Comparison of ENCODE assay signal across 23 mouse cellular contexts in genomic region chr16:35502456-35502855, GRCm38 (mm10). TPM values are rescaled to one million over a fixed set of nuclear protein-coding genes. Genes with fewer than 3 reads are reported as not detected.
DNase-seq lines count a peak whose midpoint lies in the region; ATAC-seq lines count a peak whose summit lies in the region.
"Had no signal": no experiment of that assay in that cellular context is flagged by ENCODE, and none has a peak within 500 bp of the region (broad histone marks: within the 10 kb centered on the region; RNA-seq: fewer than 3 reads in every experiment).

No protein-coding gene starts in this region.

- H3K4me3 ChIP-seq in heart, embryonic 16.5 days (ENCODE audit: low read length) = no peak overlapping the region
- H3K4me3 ChIP-seq: forebrain, embryonic 10.5 days; forebrain, embryonic 13.5 days; gastrocnemius, adult 2 months; hindbrain, embryonic 12.5 days; hindbrain, embryonic 15.5 days had no signal

- peaks cover 4% of the 10 kb centered on the region; the same call in 1 of the 2 replicates for H3K9me3 ChIP-seq in heart, embryonic 16.5 days (replicated peaks; ENCODE audit: control insufficient read depth, low read length)
- H3K9me3 ChIP-seq: forebrain, embryonic 13.5 days; hindbrain, embryonic 12.5 days; hindbrain, embryonic 15.5 days had no signal

- no peak overlapping the region for H3K9ac ChIP-seq in heart, embryonic 16.5 days (ENCODE audit: low read length)
- H3K9ac ChIP-seq: forebrain, embryonic 13.5 days; hindbrain, embryonic 12.5 days; hindbrain, embryonic 15.5 days had no signal

- DNase-seq in cerebellum, postnatal 10 days = peak; percentile 17 to 26
- DNase-seq in cerebellum, adult 18-20 months = no peak
- DNase-seq in heart, adult 11 months = no peak
- peak; percentile 55 for DNase-seq in ovary, postnatal 36 days (ENCODE audit: low spot score)
- no peak for DNase-seq in ovary, postnatal 14 days (ENCODE audit: low spot score)
- no peak for DNase-seq in adrenal gland, adult 2 months
- DNase-seq: adrenal gland, postnatal 14 days; cerebellum, adult 11 months; cerebellum, adult 8-10 months; cerebellum, postnatal 14 days; gastrocnemius, adult 2 months; gastrocnemius, postnatal 14 days; heart, adult 18-20 months had no signal

- H3K27me3 ChIP-seq in heart, embryonic 16.5 days (ENCODE audit: control insufficient read depth, insufficient read depth, low read length) = no peaks in the 10 kb centered on the region
- H3K27me3 ChIP-seq: forebrain, embryonic 13.5 days; hindbrain, embryonic 12.5 days; hindbrain, embryonic 15.5 days; Patski had no signal

- H3K4me2 ChIP-seq in heart, embryonic 16.5 days (ENCODE audit: low read depth, low read length) = peak overlapping the region; percentile 27; the same call in 1 of the 2 replicates
- H3K4me2 ChIP-seq: forebrain, embryonic 13.5 days; hindbrain, embryonic 12.5 days; hindbrain, embryonic 15.5 days had no signal

- no peak overlapping the region for H3K27ac ChIP-seq in heart, embryonic 16.5 days (ENCODE audit: low read length)
- H3K27ac ChIP-seq: forebrain, embryonic 10.5 days; forebrain, embryonic 13.5 days; gastrocnemius, adult 2 months; hindbrain, embryonic 12.5 days; hindbrain, embryonic 15.5 days had no signal

- no peaks in the 10 kb centered on the region for H3K36me3 ChIP-seq in heart, embryonic 16.5 days (ENCODE audit: control insufficient read depth, insufficient read depth)
- H3K36me3 ChIP-seq: forebrain, embryonic 10.5 days; G1E; hindbrain, embryonic 12.5 days; hindbrain, embryonic 15.5 days had no signal

- peaks cover 2% of the 10 kb centered on the region; the same call in 1 of the 2 replicates for H3K4me1 ChIP-seq in heart, embryonic 16.5 days (ENCODE audit: control insufficient read depth, insufficient read depth, low read length)
- H3K4me1 ChIP-seq: forebrain, embryonic 10.5 days; forebrain, embryonic 13.5 days; hindbrain, embryonic 12.5 days; hindbrain, embryonic 15.5 days had no signal

- no peak for ATAC-seq in heart, embryonic 16.5 days (replicated peaks; ENCODE audit: extremely low read depth, insufficient read depth, low FRiP score)
- ATAC-seq: forebrain, embryonic 13.5 days; forebrain, embryonic 16.5 days; Patski had no signal

- 42% methylated on average over 11 of the region's 11 CpGs for whole genome bisulfite sequencing in heart, embryonic 16.5 days

RNA-seq across cellular contexts. Expression of gene Pdia5, which starts 11.8 kb away (rescaled TPM):
- polyA plus RNA-seq in heart, embryonic 16.5 days (2015; fragmentation: Nextera tagmentation; extraction: Ambion mirVana) = 26.6 and 26.9 TPM in 2 replicates
- 10 to 100 TPM; 15.6 to 20.8 TPM for total RNA-seq in adrenal gland, adult 2 months (2021)
- polyA plus RNA-seq in adrenal gland, adult 2 months (2012; rRNA removed) = 4.3 and 5.1 TPM in 2 replicates
- total RNA-seq: CH12.LX, G1E had no signal
- polyA plus RNA-seq: G1E had no signal

RNA-seq across cellular contexts. Expression of gene Sema5b, which starts 38.5 kb away (rescaled TPM):
- 1.2 and 3.1 TPM in 2 replicates for polyA plus RNA-seq in heart, embryonic 16.5 days (2015; fragmentation: Nextera tagmentation; extraction: Ambion mirVana)
- total RNA-seq in adrenal gland, adult 2 months (2021) = 1 to 10 TPM; 1.5 to 8.3 TPM
- 48.9 and 89.9 TPM in 2 replicates for polyA plus RNA-seq in adrenal gland, adult 2 months (2012; rRNA removed)
- total RNA-seq: hematopoietic stem cell, adult 5-6 weeks had no signal
- polyA plus RNA-seq: G1E had no signal

Comparison
In these comparisons a context has a peak if more than half of its experiments do, and no peak if none do; other contexts are left out.
1. DNase-seq: peak in cerebellum, postnatal 10 days (2 of 2) and ovary, postnatal 36 days (single experiment); none in cerebellum, adult 18-20 months (0 of 2), heart, adult 11 months (single experiment), ovary, postnatal 14 days (single experiment) and adrenal gland, adult 2 months (single experiment).
2. RNA of gene Sema5b, which starts 38.5 kb away (polyA plus RNA-seq): 48.9 to 89.9 TPM in adrenal gland, adult 2 months; 1.2 to 3.1 TPM in heart, embryonic 16.5 days; every median in the first group is over 10 times any median in the second.